Mouse (Mus musculus) 3T3-L1 (cell line): ENCODE data around the gene Zxdb.
A peak's percentile ranks its signal among the peaks of the same experiment; 100 is the strongest.
"Not testable (repeated sequence)": the region's sequence is repeated elsewhere in the genome, so short reads cannot be mapped to it uniquely, and the experiment has no call there.

Experiments used
- DNase-seq: peaks from one replicate; pipeline ENCODE4 v3.0.0-alpha.2; 2015; ENCODE audit warnings: low read depth, low spot score

The Zxdb gene

DNA sequence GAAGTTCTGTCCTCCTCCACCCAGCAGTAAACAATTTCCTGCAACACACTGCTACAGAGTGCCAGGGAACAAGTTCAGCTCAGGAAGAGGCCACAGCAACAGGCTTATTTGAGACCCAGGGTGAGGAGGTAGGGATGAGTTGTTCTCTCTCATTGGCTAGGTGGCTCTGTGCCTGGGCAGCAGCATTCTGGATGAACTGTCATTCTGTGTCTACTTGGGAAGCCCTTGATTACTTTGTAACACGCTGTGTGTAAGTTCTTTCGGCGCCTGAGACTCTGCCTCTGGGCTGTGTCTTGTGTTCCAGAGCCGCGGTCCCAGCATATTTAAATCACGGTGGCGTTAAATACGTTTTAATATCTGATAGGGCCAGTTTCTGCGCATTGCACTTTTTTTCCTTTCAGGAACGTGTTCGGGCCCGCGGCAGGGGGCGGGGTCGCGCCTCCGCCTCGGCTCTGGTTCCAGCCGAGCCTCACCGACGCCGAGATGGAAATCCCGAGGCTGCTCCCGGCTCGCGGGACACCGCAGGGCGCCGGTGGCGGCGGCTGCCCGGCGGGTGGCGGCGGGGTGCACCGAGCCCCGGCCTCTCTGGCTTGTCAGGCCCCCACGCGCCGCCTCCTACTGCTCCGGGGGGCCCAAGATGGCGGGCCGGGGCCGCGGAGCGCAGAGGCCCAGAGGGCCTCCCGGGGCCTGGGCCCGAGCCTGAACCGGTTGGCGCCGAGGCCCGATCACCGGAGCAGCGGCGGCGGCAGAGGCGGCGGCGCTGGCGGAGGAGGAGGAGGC, at the start of gene Zxdb:
Gene Zxdb (plus strand): TSS at position 378 of the 780 bp plus-strand sequence.
- DNase-seq, result not testable (repeated sequence)

DNA sequence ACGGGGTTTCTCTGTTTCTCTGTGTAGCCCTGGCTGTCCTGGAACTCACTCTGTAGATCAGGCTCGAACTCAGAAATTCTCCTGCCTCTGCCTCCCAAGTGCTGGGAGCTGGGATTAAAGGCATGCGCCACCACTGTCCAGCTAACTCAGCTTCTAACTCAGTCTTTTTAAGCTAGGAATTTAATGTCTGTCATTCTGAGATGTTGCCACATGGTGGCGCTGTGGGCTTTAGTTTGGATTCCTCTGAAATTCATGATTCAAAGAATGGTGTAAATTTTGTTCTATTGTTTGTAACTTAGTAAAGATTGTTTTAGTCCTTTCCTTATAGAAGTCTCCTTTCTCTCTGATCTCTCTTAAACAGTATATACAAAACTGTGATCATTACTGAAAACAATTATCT, 49.4 kb upstream of the Zxdb start:
- peak; percentile 71 for DNase-seq

DNA sequence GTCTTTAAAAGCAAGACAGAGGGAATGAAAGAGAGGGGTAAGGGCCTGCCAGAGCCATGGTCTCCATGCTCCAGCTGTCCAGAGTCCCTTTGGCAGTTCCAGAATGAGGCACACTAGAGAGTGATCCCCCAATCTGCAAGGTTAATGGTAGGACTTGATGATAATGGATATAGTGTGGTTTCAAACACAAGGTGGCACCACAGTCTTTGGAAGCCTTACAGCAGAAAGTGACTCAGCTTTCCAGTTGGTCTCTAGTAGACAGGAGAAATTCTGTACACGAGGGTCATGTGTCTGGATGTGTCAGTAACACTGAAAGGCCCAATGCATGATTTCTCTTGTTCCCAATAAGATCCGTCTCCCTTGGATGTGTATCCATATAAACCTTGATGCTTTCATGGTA, 42.8 kb upstream of the Zxdb start:
- DNase-seq, result not testable (repeated sequence)

DNA sequence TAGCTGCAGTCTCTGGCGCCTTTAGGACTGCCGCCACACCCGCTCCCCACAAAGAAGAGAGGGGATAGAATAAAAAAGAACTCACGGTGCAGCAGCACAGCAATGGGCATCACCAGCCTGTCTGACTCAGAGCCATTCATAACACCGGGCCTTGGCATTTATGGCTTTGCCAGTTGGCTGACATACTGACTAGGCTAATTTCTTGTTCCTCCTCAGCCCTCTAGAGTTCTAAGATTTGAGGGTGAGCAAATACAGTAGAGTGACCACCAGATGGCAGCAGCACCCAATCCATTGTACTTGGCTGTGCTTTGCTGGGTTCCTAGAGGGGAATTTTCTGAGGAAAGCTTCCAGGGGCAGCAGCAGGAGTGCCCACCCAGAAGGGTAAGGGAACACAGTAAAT, 34.8 kb upstream of the Zxdb start:
- peak; percentile 3 for DNase-seq

DNA sequence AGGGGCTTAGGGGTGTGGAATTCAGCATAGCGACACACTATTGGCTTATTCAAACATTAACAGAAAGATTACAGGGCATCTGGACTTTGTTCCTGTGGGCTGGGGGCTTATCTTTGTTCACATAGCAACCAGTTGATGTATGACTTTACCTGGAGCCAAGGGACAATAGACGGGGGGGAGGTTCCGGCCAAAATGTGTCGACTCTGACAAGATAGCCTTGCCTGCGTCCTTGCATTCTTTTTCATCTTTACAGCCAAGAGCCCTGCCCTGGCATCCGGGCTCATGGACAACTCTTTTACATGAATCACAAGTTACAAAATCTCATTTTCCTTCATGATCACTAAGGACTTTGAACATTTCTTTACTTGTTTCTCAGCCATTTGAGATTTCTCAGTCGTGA, 17.7 kb upstream of the Zxdb start:
- DNase-seq, result not testable (repeated sequence)

DNA sequence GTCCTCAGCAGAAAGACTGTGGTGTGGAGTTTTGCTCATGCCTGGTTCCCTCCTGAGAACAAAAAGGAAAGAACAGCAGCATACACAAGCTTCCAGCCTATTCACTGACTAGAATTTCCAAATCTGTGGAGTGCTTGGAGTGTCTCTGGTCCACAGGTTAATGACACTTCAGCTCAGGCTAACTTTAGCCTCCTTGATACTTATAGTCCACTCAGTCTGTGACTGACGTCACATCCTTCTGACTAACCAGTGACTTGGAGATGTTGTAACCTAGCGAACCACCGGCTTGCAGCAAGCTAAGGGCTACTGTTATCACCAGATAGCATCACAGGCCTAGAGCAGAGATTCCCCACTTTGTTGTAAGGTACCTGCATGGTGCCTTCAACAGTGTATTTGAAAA, 14.6 kb upstream of the Zxdb start:
- DNase-seq, result not testable (repeated sequence)

DNA sequence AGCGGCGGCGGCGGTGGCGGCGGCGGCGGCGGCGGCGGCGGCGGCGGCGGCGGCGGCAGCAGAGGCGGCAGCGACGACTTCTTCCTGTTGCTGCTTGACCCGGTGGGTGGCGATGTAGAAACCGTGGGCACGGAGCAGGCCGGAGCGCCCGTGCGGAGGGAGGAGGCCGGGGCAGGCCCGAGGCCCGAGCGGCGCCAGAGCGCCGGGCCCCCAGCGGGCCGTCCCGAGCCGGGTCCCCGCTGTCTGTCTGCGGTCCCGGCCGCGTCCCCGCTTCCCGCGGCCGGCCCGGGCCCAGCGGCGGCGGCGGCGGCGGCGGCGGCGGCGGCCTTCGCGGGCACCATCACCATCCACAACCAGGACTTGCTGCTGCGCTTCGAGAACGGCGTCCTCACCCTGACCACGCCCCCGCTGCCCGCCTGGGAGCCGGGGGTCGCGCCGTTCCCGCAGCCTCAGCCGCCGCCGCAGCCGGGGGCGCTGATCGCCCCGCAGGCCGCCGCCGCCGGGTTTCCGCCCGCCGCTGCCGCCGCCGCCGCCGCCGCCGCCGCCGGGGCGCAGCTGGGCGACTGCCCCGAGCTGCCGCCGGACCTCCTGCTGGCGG, 702 bp downstream of the Zxdb start:
- not testable (repeated sequence) for DNase-seq

DNA sequence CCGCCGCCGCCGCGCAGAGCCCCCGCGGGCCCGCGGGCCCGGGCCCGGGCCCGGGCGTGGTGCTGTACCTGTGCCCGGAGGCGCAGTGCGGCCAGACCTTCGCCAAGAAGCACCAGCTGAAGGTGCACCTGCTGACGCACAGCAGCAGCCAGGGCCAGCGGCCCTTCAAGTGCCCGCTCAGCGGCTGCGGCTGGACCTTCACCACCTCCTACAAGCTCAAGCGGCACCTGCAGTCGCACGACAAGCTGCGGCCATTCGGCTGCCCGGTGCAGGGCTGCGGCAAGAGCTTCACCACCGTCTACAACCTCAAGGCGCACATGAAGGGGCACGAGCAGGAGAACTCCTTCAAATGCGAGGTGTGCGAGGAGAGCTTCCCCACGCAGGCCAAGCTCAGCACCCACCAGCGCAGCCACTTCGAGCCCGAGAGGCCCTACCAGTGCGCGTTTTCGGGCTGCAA, 1.3 kb downstream of the Zxdb start:
- not testable (repeated sequence) for DNase-seq

DNA sequence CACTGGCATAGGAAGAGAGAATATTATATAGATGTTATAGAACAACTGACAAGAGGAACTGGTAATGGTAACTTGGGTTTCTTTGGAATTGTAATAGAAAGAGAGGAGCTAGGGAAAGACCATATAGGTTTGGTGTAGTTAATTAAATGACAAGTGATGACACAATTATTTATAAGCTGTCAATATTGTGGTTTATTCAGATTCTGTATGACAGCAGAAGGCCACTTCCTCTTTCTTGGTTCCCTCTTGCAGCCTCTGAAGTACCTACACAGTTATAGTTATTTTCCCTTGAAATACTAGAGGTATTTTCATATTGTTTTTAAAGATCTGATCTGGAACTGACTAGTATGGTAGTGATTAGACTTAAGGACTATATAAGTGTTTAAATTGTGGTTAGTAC, 7.2 kb downstream of the Zxdb start:
- DNase-seq, result no peak

DNA sequence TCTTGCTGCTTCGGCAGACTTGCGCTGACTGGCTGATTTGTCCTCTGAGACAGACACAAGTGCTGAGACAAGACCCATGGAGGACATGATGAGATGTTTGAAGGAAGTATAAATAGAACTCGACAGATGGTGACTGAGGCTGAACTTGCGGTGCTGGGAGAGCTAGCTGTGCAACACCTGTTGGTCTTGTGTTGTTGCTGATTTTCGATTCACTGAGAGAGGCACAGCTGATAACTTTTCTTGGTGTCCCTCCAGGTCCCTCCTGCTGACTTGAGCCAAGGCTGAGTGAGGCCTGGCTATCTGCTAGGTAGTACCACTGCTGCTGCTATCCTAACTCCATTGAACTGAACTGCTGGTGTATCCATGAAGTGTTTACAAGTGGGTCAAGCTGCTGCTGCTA, 29.4 kb downstream of the Zxdb start:
- no peak for DNase-seq

DNA sequence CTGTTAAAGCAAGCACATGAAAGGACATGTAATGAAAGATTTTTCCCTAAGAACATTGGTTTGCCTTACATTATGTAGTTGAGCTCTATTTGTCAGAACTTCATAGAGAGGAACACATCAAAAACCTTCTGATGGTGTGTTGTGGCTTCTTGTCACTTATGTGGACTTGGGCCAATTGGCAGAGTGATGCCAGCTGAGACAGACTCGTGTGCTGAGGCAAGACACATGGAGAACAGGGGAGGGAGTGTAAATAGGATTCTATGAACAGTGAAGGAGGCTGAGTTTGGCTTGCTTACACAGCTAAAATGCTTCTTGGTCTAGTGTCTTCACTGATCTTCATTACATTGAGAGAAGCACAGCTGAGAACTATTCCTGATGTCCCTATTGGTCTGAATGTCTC, 35.6 kb downstream of the Zxdb start:
- no peak for DNase-seq

DNA sequence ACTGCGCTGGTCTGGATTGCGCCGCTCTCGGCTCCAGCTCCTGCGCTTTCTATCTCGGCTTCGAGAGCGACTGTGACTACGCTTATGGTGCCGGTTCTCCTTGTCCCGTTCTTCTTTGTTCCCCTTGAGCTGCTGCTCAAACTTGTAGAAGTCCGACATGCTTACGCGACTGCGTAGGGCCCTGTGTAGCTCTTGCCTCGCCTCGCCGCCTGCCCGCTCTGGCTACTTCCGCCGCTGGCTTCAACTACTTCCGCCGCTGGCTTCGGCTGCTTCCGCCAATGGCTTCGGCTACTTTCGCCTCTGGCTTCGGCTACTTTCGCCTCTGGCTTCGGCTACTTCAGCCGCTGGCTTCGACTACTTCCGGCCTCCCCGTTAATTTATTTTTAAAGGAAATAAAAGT, 49.5 kb downstream of the Zxdb start:
- no peak for DNase-seq
